Mouse (Mus musculus): Measurements from ENCODE around the gene Adgrd1. TPM values are rescaled to one million over a fixed set of nuclear protein-coding genes. Genes with fewer than 3 reads are reported as not detected.
"Not testable (repeated sequence)": the region's sequence is repeated elsewhere in the genome, so short reads cannot be mapped to it uniquely, and the experiment has no call there.

Gene Adgrd1
- polyA plus RNA-seq, 1 experiment: 2.2 TPM

DNA sequence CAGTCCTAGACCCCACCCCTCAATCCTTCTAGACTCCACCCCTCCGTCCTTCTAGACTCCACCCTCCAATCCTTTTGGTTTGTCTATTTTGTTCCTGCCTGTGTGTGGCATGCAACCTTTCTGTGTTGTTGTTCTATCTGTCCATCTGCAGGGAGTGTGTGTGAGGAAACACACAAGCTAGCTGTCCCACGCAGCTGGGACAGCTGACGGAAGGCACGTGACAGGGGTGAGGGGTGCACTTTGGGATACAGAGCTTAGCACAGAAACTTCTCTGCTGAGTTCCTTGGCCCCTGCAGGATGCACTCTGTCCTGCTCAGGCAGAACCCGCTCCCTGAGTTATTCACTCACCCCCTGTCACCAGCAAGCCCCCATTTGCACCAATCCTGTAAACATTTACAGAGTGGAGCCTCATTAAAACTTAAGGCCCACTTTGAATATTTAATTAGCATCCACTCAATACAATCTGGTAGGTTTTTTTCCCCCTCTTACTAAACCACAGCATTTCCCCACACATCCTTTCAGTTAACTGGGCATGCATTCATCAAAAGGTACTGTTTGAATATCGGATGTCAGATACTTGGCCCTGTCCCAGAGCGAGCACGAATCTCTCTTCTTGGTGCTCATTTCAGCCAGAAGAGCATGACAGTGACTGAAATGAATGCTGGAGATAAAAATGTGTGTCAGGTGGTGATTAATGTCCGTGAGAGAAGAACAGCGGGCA lies 4.0 kb upstream of the Adgrd1 start:
- DNase-seq (ENCODE audit: extremely low spot score in 1 of 2, low spot score in 1 of 2): no peak

DNA sequence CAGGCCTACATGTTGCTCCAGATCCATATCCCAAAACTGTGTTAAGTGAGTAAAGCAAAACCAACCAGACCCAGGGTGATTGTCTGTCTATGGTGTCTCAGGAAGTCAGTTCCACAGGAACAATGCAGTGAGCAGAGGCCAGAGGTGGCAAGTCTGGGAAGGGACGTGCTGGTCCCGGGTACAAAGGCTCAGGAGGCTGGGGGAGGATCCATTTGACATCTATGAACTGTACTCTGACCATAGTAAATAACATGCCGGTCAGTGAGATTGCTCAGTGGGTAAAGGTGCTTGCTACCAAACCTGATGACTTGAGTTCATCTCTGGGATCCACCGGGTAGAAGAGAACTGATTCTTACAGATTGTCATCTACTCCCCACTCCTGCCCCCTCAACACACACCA lies 3.4 kb upstream of the Adgrd1 start:
- no peak for DNase-seq (ENCODE audit: extremely low spot score in 1 of 2, low spot score in 1 of 2)

DNA sequence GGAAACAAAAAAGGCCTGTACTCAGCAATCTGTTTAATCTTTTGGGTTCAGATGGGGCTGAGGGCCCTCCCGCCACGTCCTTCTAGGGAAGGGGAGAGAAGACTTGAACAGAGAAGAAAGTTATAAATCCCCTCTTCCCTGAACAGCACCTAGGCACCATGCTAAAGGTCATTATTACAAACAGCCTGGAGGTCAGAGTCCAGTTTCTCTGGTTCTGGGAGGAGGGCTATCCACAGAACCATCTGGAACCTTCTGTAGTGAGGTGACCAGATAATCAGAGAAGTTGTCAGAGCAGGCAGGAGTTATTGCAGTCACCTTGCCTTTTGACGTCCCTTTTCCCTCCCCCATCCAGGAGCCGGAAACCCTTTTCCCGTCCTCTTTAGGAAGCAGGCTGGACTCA lies 2.3 kb upstream of the Adgrd1 start:
- no peak for DNase-seq (ENCODE audit: extremely low spot score in 1 of 2, low spot score in 1 of 2)

DNA sequence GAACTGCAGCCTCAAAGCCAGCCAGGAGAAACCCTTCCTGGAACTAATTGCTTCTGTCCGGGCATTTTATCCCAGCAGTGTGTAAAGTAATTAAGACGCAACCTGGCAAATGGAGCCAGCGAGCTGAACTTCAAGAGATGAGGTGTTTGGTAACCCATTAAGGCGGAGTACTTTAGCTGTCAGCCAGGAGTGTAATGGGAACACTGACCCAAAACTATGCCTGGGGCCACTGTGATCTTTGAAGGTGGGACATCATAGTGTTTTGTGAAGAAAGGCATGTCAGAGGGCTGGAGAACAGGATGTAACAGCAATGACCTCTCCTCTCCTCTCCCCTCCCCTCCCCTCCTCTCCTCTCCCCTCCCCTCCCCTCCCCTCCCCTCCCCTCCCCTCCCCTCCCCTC lies 7.5 kb downstream of the Adgrd1 start:
- no peak for DNase-seq (ENCODE audit: extremely low spot score in 1 of 2, low spot score in 1 of 2)

DNA sequence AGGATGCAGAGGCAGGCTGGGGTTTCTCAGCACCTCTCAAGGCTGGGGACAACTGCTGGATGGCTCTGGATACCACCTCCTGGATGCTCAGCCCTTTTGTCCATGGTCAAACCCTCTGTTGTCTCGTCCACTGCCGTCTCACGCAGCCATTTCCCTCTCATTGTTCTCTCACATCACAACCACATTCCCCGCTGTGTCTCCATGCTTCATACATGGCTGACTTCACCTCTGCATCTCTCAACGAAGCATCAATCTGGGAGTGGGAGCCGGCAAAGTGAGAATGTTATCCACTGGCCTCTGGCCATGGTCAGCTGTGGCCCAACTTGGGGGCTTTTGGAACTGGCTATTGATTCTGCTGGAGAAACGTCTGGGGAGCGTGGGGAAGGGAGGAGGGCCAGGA lies 15.2 kb downstream of the Adgrd1 start:
- no peak for DNase-seq (ENCODE audit: extremely low spot score in 1 of 2, low spot score in 1 of 2)

DNA sequence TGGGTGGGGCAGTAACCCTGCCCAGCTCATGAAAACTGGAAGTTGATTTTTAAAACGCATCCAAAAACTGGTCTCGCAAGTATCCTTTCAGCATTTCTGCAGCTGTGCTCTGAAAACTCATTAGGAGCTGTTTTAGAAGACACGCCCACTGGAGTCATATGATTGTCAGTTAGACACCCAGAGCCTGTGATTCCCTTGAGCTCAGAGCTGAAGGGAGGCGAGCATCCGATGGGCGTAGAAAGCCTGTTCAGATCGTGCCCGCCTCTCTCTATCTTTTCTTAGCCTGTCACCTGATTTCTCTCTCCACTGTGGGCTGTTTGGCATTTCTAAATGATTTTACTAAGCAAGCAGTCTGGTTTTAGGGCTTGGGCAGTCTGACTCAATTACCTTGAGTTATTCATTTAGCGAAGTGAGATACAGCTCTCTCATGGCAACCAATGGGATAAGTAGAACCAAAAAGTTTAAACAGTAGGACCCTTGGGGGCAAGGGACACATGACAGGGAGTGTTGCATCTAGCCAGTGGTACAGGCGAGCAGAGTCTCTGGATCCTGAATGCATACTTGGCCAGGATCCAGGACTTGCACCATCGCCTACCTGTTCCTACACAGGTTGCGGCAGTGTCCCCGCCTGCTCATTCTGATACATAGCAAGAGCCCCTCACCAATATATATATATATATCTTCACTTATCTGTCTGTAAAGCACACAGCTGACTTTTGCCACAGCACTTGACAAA lies 17.4 kb downstream of the Adgrd1 start:
- peak; percentile 83 to 87 for DNase-seq (ENCODE audit: extremely low spot score in 1 of 2, low spot score in 1 of 2)

DNA sequence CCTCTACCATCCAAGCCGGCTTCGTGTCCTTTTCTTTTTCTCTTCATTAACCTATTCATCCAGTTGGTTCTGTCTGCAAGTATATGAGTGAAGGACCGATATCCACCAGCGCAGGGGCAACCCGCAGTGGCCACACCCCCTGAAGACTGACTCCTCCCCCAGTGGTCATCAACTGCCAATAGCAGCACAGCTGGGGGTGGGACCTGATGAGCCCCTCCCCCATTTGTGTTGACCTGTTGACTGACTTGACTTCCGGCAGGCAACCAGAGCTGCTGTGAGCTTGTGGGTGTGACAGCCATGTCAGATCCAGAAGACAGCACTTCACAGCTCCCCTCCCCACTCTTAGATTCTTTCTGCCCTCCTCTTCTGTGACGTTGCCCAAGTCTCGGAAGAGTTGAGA lies 19.7 kb downstream of the Adgrd1 start:
- no peak for DNase-seq (ENCODE audit: extremely low spot score in 1 of 2, low spot score in 1 of 2)

DNA sequence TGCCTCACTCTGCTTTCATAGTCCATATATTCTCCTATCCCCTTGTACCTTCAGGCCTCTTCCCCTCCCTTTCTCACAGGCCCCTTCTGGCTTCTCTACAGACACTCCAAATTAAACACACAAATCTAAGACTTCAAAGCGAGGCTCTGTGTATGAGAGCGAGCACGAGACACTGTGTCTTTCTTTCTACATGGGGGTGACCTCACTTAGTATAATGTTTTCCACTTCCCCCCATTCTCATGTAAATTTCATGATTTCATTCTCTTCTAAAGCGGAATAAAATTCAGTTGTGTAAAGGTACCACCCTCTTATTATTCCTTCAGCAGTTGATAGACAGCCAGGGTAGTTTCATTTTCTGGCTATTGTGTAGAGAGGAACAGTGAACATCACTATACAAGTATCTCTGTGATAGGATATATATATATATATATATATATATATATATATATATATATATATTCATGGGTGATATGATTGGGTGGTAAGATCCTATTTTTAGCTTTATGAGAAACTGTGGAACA lies 21.1 kb downstream of the Adgrd1 start:
- no peak for DNase-seq (ENCODE audit: extremely low spot score in 1 of 2, low spot score in 1 of 2)

DNA sequence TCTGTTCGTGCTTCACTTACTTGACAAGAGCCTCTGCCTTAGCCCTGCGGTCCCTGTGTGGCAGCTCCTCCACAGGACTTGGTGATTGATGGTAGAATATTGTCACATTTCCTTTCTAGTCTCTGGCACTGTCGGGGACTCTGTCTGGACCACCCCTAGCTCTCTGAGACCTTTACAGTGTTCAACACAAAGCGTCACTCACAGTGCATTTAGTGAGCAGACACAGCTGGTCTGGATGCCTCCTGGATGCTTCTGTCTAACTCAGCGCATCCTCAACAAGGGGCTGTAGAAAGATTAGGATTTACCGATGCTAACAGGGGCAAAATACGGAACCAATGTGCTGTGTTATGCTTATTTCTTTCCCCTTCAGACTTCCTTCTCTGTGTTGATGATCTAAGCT lies 22.0 kb downstream of the Adgrd1 start:
- no peak for DNase-seq (ENCODE audit: extremely low spot score in 1 of 2, low spot score in 1 of 2)

DNA sequence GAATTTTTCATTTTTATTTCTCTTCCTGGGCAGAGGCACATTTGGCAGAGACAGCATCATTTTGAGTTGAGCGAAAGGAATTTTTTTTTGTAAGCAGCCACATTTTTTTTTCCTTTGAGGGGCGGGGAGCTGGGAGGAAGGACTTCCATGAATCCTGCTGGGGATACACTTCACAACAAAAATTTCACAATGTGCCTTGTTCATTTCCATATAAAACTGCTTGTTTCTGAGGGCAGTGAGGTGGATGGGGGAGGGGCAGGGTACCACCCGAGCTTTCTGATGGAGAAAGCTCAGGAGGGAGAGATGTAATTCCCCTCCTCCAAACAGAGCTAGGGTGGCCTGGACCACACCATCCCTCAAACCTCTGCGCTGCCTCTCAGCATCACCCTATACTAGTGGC lies 22.6 kb downstream of the Adgrd1 start:
- DNase-seq (ENCODE audit: extremely low spot score in 1 of 2, low spot score in 1 of 2): no peak

DNA sequence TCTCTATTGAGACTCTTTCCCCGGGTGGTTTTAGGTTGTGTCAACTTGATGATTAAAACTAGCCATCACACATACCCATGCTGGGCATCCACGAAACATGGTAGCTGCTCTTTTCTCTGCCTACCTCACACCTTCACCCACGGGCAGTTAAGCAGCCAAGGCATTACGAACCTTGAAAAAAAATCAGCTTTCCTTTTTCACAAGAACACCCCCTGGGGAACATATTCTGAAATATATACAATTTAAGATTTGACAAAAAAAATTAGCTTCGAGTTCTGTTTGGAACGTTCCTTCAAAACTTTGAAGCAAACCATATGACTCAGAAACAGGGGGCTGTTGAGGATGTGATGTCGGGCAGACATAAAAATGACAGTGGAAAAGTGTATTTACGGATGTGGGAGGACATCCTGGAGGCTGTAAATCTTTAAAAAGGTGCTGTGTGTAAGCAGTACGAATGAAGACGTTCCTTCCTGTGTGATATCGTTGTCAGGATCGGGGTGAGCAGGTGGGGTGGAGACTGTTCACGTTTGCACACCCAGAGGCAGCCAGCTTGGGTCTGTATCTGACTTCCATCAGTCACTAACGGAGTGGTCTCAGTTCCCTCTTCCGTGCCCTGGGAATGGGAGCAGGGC lies 25.2 kb downstream of the Adgrd1 start:
- DNase-seq (ENCODE audit: extremely low spot score in 1 of 2, low spot score in 1 of 2): peak; percentile 53 to 77

DNA sequence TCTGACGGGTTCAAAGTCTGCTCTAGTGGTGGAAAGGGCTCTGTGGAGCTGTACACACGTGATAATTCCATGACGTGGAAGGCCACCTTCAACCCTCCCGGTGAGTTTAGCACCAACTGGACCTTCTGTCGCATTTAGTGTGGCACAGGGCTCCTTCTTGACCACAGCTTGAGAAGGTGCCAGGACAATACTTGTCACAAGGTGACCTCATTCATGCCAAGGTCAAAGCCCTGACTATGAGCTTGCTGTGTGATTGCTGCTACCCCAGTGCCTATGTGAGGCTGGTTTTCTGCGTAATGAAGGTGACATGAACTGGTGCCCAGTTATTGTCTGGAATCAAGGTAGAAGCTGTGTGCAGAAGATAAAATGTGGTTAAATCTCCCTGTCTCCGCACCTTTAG lies 25.9 kb downstream of the Adgrd1 start:
- DNase-seq (ENCODE audit: extremely low spot score in 1 of 2, low spot score in 1 of 2): no peak

DNA sequence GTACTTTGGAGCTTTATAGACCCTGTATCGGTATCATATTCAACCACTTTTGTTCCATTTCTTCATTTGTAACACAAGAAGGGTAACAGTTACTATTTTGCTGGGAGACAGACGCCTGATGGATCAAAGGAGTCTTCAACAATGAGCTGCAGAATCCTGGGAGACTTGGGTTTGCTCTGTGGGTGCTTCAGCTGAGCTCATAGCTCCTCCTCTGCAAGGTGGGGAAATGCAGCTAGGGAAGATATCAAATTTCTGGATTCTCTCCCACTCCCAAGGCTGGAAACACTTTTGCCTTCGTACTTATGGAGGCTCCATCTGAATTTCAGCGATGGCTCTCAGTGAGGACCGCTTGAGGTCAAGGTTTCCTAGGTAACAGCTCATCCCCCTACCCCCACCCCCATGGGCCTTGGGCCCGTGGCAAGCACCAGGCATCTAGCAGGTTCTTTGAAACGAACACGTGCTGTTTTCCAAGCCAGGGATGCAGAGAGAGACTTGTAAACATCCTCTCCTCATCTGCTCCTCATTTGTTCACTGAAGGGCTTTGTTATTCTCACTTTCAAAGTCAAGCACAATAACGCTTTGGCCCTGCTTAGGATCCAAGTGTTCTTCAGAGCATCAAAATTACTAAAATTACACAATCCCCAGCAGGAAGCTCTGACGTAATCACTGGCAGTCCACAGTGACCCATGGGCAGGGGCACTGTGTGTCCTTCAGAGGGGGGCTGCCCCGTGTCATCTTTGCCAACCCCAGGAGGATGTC lies 27.7 kb downstream of the Adgrd1 start:
- peak in 1 of 2 experiments; percentile 60 for DNase-seq (ENCODE audit: extremely low spot score in 1 of 2, low spot score in 1 of 2)

DNA sequence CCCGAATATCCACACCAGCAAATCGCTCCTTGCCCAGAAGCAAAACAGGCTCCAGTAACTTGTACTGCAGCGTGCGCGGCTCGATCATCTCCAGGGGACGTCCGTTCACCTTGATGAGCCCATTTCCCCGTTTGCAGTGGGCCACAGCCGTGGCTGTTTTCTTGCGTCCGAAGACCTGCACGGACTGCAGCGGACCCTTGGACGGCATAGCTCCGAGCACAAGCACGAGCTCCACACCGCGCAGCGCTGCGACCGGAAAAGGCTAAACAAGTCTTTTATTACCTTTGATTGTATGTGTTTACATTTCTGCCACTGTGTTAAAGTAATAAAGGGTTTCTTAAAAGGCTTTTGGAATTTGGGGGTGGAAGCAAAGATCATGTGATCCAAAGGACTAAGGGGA lies 31.8 kb downstream of the Adgrd1 start:
- DNase-seq (ENCODE audit: extremely low spot score in 1 of 2, low spot score in 1 of 2): not testable (repeated sequence)

DNA sequence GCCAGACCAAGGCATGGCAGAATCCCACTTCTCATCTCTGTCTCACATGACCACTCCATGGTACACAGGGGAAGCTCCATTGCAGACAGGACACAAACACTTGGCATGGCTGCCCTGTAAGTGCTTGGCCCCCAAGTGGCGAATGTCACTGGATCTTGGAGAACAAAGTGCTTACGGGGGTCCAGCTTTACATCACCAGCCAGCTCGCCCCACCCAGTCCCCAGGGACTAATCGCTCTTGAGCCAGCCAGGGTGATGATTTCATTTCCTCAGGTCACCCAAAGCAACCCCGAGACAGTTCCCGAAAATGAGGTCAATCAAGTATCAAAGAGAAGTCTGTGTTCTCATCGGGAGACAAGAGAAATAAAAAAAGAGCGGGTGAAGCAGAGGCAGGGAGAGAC lies 33.8 kb downstream of the Adgrd1 start:
- no peak for DNase-seq (ENCODE audit: extremely low spot score in 1 of 2, low spot score in 1 of 2)

DNA sequence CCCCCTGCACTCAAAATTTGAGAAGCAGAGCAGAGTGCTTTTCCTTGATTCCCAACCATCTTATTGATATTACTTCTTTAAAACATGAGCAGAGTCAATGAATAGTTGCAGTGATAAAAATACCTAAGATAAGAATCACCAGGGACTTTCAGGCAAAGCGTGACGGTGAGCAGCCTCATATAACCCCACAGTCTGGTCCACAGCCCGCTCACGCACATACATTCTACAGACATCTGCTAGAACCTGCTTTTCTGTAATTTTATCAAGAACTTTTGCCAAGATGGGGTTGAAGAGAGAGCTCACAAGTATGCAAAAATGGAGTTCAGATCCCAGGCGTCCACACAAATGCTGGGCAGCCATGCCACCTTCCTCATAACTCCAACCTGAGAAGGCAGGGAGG lies 40.9 kb downstream of the Adgrd1 start:
- DNase-seq (ENCODE audit: extremely low spot score in 1 of 2, low spot score in 1 of 2): peak; percentile 37 to 70

DNA sequence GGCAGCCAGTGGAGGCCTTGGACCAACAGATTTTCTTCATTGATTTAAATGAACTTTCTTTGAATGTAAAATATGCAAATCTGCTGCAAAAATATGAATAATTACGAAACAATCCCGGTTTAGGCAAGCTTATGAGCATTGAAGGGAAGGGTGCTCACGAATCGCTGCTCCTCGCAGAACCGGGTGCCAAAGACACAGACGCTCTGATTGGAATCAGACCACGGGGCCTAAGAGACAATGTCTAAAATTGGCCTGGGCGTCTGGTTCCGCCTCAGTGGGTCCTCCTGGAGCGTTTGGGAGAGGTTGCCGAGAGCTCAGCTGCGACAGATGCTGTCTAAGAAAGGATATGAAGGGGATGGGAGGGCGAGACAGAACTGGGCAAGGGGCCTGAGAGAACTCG lies 42.0 kb downstream of the Adgrd1 start:
- peak; percentile 63 to 79 for DNase-seq (ENCODE audit: extremely low spot score in 1 of 2, low spot score in 1 of 2)

DNA sequence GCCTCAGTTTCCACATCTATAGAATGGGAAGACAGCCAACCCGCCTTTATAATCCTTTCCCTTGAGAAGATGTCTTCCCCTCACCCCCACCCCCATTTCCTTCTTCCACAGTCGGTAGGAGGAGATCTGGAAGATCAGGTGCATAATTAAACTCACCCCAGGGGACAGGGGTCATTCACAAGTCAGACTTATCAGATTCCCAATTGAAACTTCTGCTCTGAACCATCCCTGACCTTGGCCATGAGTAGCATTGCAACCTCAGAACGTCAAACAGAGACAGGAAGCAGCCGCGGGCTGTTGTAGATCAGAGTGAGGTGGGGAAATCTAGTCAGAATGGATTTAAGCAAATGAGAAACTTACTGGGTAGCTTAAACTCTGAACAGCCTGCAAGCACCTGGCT lies 46.3 kb downstream of the Adgrd1 start:
- no peak for DNase-seq (ENCODE audit: extremely low spot score in 1 of 2, low spot score in 1 of 2)

DNA sequence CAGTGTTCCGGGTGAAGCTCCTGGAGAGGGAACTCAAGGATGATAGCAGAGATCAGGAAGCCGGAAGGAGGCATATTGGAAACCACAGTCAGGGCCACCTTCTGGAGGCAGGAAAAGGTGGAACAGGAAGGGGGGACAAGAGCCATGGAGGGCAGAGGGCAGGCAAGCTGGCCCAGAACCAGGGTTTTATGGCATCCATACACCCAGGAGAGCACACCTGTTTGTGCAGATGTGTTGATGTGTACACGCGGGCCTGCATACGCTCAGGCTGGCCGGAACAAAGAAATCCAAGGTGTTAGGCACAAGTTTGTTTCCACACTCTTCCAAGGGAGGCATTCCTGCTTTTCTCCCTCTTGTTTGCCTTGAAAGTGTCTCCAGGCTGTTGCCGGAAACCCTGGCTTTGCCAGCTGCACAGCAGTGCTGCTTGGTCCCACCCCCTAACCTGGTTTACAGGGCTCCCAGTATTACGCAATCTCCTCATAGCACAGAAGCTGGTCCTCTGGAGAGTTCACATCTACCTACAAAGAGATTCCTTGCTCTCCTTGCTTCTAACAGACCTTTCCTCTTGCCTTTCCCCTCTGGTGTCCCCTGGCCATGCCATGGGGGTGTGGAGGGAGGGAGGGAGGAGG lies 48.9 kb downstream of the Adgrd1 start:
- DNase-seq (ENCODE audit: extremely low spot score in 1 of 2, low spot score in 1 of 2): peak in 1 of 2 experiments; percentile 63

DNA sequence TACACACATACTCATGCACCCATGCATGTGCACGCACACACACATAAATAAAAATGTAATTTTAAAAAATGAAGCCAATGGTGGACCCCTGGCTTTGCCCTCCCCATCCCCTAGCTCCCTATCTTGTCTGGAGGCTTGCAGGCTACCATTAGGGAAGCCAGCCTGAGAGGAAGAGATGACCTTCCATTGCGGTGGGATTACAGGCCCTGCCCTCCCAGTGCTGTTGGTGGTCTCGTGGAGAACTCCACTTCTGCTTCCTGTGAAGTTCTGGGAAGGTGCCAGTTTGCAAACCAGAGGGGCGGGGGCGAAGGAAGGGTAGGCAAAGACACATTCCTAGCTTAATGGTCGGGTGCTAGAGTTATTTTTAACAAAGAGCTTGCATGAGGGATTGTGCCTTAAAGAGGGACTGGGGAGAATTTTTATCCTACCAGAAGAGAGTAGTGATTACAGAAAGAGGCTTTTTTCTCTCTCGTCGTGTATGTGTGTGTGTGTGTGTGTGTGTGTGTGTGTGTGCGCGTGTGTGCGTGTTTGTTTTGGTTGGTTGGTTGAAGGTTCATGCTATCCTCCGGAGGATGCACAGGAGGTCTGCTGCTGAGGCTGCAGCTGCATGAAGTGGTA lies 50.5 kb downstream of the Adgrd1 start:
- peak; percentile 36 to 69 for DNase-seq (ENCODE audit: extremely low spot score in 1 of 2, low spot score in 1 of 2)
